Mouse (Mus musculus): Measurements from ENCODE around the gene Cyp27b1. TPM values are rescaled to one million over a fixed set of nuclear protein-coding genes. Genes with fewer than 3 reads are reported as not detected.

The Cyp27b1 gene
- polyA plus RNA-seq, 2 experiments, result 0.19 to 1.1 TPM

DNA sequence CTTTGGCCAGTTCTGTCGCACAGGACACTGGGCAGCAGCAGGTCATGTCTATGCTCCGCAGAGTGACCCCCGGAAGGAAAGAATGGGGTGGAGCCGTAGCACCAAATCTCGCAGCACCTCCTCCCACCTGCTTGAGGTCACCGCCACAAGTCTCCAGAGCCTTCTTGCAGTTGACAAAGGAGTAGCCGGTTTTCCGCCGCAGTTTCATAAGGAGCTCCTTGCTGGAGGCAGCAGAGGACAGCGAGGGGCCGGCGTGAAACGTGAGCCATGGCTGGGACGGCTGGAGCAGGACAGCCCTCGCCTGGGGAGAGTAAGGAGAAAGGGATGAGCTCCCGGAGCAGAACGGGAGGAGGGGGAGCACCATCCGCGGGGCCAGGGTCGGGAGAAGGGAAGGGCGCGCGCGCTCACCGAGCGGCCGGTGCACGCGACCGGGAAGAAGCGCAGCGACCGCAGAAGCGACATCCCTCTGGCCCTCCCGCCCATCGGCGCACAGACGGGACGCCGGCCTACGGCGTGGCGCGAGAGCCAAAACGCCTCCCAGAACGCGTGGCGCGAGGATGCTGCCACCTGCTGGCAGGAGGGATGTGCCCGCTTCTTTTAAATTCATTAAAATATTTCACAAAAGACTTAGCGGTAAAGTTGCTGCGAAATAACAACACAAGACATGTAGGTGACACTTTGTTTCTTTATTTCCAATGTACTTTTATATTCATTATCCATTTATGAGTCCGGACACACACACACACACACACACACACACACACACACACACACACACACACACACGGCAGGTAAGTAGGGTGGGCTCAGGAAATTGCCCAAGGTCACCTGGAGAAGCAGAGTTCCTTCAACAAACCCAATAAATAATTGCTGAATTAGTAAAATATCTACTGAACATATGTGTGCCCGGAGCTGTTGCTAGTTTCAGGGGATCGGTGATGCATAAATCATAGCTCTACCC is 17.4 kb upstream of the Cyp27b1 start, which contains the start of gene Tsfm:
Gene Tsfm (minus strand): TSS at position 505 of the 961 bp plus-strand sequence.
- peak within 1 kb of the TSS; percentile 72 for H3K9ac ChIP-seq (ENCODE audit: low read depth, low read length, severe bottlenecking)
- H3K9me3 ChIP-seq (ENCODE audit: control insufficient read depth, low read length), result no peaks in the 10 kb centered on the region
- ATAC-seq (ENCODE audit: low FRiP score, low read depth) (peak; percentile 88), DNase-seq (ENCODE audit: low spot score) (peak; percentile 88)
- H3K36me3 ChIP-seq (ENCODE audit: control insufficient read depth, insufficient read depth, low read length), result peaks cover 37% of the 10 kb centered on the region
- H3K27ac ChIP-seq (replicated peaks; ENCODE audit: low read depth, low read length), result peak within 1 kb of the TSS; percentile 34; the same call in 1 of the 2 replicates
- peaks cover 4% of the 10 kb centered on the region; the same call in 1 of the 2 replicates for H3K4me1 ChIP-seq (ENCODE audit: control insufficient read depth, insufficient read depth, low read length)
- H3K4me3 ChIP-seq (replicated peaks; ENCODE audit: low read length), result peak within 1 kb of the TSS; percentile 69
- peak within 1 kb of the TSS; percentile 68 for H3K4me2 ChIP-seq (replicated peaks; ENCODE audit: low read depth, low read length, severe bottlenecking)
- no peaks in the 10 kb centered on the region for H3K27me3 ChIP-seq (ENCODE audit: control insufficient read depth, insufficient read depth, low read length)
- 5% methylated on average over 55 of the region's 56 CpGs for WGBS
- 0 out of 2 replicates have a peak, but pooled peaks have one; percentile 68 for TF ChIP-seq POLR2A (IDR thresholded peaks at IDR 0.05; ENCODE audit: borderline replicate concordance, extremely low read depth, insufficient read depth, insufficient read length)

DNA sequence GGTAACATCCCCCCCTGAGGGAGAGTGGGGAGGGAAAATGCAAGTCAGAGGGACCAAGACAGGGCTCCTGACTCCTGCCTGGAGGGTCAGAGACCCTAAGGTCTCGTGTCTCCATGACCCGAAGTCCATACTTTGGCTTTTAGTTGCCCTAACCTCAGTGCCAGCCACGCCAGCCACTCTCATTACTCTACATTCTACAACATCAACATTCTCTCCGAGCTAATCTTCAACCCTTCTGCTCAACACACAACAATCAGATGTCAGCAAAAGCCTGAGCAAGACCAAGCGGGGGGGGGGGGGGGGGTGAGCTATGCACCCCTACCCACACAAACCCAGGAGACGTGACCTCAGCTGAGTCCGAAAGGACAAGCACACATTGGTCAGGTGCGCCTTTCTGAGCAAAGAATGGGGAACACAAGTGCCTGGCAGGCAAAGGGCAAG is 14.7 kb upstream of the Cyp27b1 start:
- Histone ChIP-seq H3K4me1 (ENCODE audit: control insufficient read depth, insufficient read depth, low read length) (peaks cover 4% of the 10 kb centered on the region; the same call in 1 of the 2 replicates), H3K9ac (ENCODE audit: low read depth, low read length, severe bottlenecking) (no peak overlapping the region), H3K4me3 (replicated peaks; ENCODE audit: low read length) (no peak overlapping the region), H3K9me3 (ENCODE audit: control insufficient read depth, low read length) (no peaks in the 10 kb centered on the region), H3K4me2 (replicated peaks; ENCODE audit: low read depth, low read length, severe bottlenecking) (no peak overlapping the region), H3K27me3 (ENCODE audit: control insufficient read depth, insufficient read depth, low read length) (no peaks in the 10 kb centered on the region), H3K27ac (replicated peaks; ENCODE audit: low read depth, low read length) (no peak overlapping the region), H3K36me3 (ENCODE audit: control insufficient read depth, insufficient read depth, low read length) (peaks cover 10% of the 10 kb centered on the region)
- DNase-seq (ENCODE audit: low spot score) (no peak), ATAC-seq (ENCODE audit: low FRiP score, low read depth) (no peak)
- no peak for TF ChIP-seq POLR2A (IDR thresholded peaks at IDR 0.05; ENCODE audit: borderline replicate concordance, extremely low read depth, insufficient read depth, insufficient read length)
- WGBS, result 83% methylated on average over 8 of the region's 8 CpGs

DNA sequence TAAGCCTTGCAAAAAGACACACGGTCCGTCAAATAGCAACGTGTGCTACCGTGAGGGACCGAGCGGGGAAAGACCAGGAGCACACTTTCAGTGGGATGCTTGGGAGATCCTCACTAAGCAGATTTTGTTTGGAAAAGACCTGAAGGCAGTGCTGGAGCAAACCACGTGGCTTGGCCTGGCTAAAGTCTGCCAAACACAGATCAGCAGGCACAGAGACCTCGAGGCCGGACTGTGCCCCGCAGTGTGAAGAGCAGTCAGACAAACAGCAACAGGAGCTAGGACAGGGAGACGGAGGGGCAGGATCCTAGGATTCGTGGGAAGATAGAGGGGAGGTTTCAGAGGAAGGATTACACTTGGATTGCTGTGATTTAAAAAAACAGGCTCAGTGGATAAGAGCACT is 11.8 kb upstream of the Cyp27b1 start:
- Histone ChIP-seq H3K27me3 (ENCODE audit: control insufficient read depth, insufficient read depth, low read length) (no peaks in the 10 kb centered on the region), H3K4me2 (replicated peaks; ENCODE audit: low read depth, low read length, severe bottlenecking) (no peak overlapping the region), H3K9me3 (ENCODE audit: control insufficient read depth, low read length) (no peaks in the 10 kb centered on the region), H3K36me3 (ENCODE audit: control insufficient read depth, insufficient read depth, low read length) (no peaks in the 10 kb centered on the region), H3K4me3 (replicated peaks; ENCODE audit: low read length) (no peak overlapping the region), H3K4me1 (ENCODE audit: control insufficient read depth, insufficient read depth, low read length) (0 out of 2 replicates have a peak, but pooled peaks cover 5% of the 10 kb centered on the region), H3K9ac (ENCODE audit: low read depth, low read length, severe bottlenecking) (no peak overlapping the region), H3K27ac (replicated peaks; ENCODE audit: low read depth, low read length) (no peak overlapping the region)
- no peak for TF ChIP-seq POLR2A (IDR thresholded peaks at IDR 0.05; ENCODE audit: borderline replicate concordance, extremely low read depth, insufficient read depth, insufficient read length)
- DNase-seq (ENCODE audit: low spot score) (no peak), ATAC-seq (ENCODE audit: low FRiP score, low read depth) (no peak)
- 82% methylated on average over 12 of the region's 12 CpGs for WGBS

DNA sequence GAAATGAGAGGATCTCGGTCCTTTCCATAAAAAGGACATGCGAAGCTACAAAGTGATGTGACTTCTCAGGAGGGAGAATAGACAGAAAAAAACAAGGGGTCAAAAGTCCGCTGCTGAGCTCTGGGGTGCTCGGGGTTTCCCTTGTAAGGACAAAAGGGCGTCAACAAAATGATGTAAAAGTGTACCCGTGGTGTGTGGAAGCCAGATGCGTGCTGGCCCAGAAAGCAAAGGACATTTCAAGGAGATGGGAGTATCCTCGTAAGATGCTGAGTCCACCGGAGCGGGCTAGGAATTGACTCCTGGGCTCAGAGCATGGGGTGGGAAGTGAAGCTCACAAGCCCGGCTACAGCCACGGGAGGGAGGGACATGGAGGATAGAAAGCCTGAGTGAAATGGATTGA is 10.4 kb upstream of the Cyp27b1 start:
- Histone ChIP-seq H3K36me3 (ENCODE audit: control insufficient read depth, insufficient read depth, low read length) (no peaks in the 10 kb centered on the region), H3K9me3 (ENCODE audit: control insufficient read depth, low read length) (no peaks in the 10 kb centered on the region), H3K27me3 (ENCODE audit: control insufficient read depth, insufficient read depth, low read length) (no peaks in the 10 kb centered on the region), H3K9ac (ENCODE audit: low read depth, low read length, severe bottlenecking) (no peak overlapping the region), H3K27ac (replicated peaks; ENCODE audit: low read depth, low read length) (no peak overlapping the region), H3K4me1 (ENCODE audit: control insufficient read depth, insufficient read depth, low read length) (peaks cover 10% of the 10 kb centered on the region; the same call in 1 of the 2 replicates), H3K4me3 (replicated peaks; ENCODE audit: low read length) (no peak overlapping the region), H3K4me2 (replicated peaks; ENCODE audit: low read depth, low read length, severe bottlenecking) (no peak overlapping the region)
- no peak for TF ChIP-seq POLR2A (IDR thresholded peaks at IDR 0.05; ENCODE audit: borderline replicate concordance, extremely low read depth, insufficient read depth, insufficient read length)
- 77% methylated on average over 12 of the region's 12 CpGs for WGBS
- DNase-seq (ENCODE audit: low spot score) (no peak), ATAC-seq (ENCODE audit: low FRiP score, low read depth) (no peak)

DNA sequence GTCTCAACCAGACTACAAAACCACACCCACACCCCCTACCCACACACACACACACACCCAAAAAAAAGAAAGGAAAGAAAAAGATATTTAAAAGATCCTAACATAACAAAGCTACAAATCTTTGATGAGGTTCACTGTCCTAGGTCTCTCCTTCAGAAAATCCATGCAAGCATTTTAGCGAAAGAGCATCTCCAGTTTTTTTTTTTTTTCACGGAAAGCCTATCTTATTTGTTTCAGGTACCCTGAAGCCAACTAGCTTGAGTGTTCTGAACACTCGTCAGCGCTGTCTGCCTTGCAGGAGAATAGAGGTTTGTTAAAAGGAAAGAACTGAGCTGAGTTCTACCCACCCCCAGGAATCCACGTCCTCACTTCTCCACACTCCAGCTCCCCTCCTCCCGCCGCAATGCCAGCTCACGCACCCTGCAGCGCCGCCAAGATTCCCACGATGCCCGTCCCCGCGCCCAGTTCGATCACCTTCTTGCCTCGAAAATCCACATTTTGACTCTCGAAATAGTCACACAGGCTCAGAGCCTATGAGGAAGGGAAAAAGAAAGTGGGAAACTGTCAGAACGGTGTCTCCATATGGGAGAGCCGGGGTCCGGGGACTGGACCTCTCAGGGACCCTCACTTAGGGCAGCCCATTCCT is 7.4 kb upstream of the Cyp27b1 start:
- ATAC-seq (ENCODE audit: low FRiP score, low read depth) (0 out of 2 replicates have a peak, but pooled peaks have one; percentile 2), DNase-seq (ENCODE audit: low spot score) (no peak)
- Histone ChIP-seq H3K27ac (replicated peaks; ENCODE audit: low read depth, low read length) (peak overlapping the region; percentile 81), H3K4me2 (replicated peaks; ENCODE audit: low read depth, low read length, severe bottlenecking) (peak overlapping the region; percentile 94), H3K9ac (ENCODE audit: low read depth, low read length, severe bottlenecking) (peak overlapping the region; percentile 76), H3K27me3 (ENCODE audit: control insufficient read depth, insufficient read depth, low read length) (no peaks in the 10 kb centered on the region), H3K4me3 (replicated peaks; ENCODE audit: low read length) (peak overlapping the region; percentile 87), H3K4me1 (ENCODE audit: control insufficient read depth, insufficient read depth, low read length) (peaks cover 12% of the 10 kb centered on the region), H3K36me3 (ENCODE audit: control insufficient read depth, insufficient read depth, low read length) (peaks cover 19% of the 10 kb centered on the region), H3K9me3 (ENCODE audit: control insufficient read depth, low read length) (no peaks in the 10 kb centered on the region)
- WGBS, result under 1% methylated on average over 20 of the region's 20 CpGs
- TF ChIP-seq POLR2A (IDR thresholded peaks at IDR 0.05; ENCODE audit: borderline replicate concordance, extremely low read depth, insufficient read depth, insufficient read length), result no peak

Measured in limb, embryonic 14.5 days (tissue).